Mouse (Mus musculus) forebrain, embryonic 13.5 days (tissue): Measurements from ENCODE around the gene Clec2i. TPM values are rescaled to one million over a fixed set of nuclear protein-coding genes. Genes with fewer than 3 reads are reported as not detected.
"Not testable (repeated sequence)": the region's sequence is repeated elsewhere in the genome, so short reads cannot be mapped to it uniquely, and the experiment has no call there.

Source experiments
- ATAC-seq: fragments of 200-750 bp; cut with Nextera tagmentation; 2 replicates; pipeline ENCODE4 v1.8.0; 2017
- H3K27ac ChIP-seq: fragments of 300-500 bp; sonication (generic); 2 replicates; pipeline ENCODE4 v1.5.1; 2015; ENCODE audit warnings: inconsistent platforms, mild to moderate bottlenecking, moderate library complexity
- H3K27me3 ChIP-seq: fragments of 300-500 bp; sonication (generic); 2 replicates; pipeline ENCODE4 v1.6.1; 2015; ENCODE audit warnings: mild to moderate bottlenecking, inconsistent platforms
- H3K36me3 ChIP-seq: fragments of 300-500 bp; sonication (generic); 2 replicates; pipeline ENCODE4 v1.6.1; 2015; ENCODE audit warnings: mild to moderate bottlenecking, inconsistent platforms; ENCODE audit not compliant: poor library complexity, severe bottlenecking
- H3K4me1 ChIP-seq: fragments of 300-500 bp; sonication (generic); 2 replicates; pipeline ENCODE4 v1.6.1; 2015; ENCODE audit warnings: inconsistent platforms
- H3K4me2 ChIP-seq: fragments of 300-500 bp; sonication (generic); 2 replicates; pipeline ENCODE4 v1.6.1; 2015; ENCODE audit warnings: inconsistent platforms, mild to moderate bottlenecking, moderate library complexity
- H3K4me3 ChIP-seq: fragments of 300-500 bp; sonication (generic); 2 replicates; pipeline ENCODE4 v1.5.1; 2015; ENCODE audit warnings: mild to moderate bottlenecking, inconsistent platforms
- H3K9ac ChIP-seq: fragments of 300-500 bp; sonication (generic); 2 replicates; pipeline ENCODE4 v1.6.1; 2015; ENCODE audit warnings: mild to moderate bottlenecking, inconsistent platforms
- H3K9me3 ChIP-seq: fragments of 300-500 bp; sonication (generic); replicated peaks from 2 replicates; pipeline ENCODE4 v1.6.1; 2016; ENCODE audit warnings: inconsistent platforms
- WGBS: fragments of 180-500 bp; shearing (Covaris S2); methylation state at CpG from one replicate; pipeline ENCODE4 v1.1.7; 2015; 5-methylcytosine and 5-hydroxymethylcytosine counted together
- polyA plus RNA-seq: library from polyadenylated mRNA; unstranded; fragments of >200 nt; fragmentation: Nextera tagmentation; extraction: Ambion mirVana; gene quantifications from 2 replicates; pipeline ENCODE4 v1.2.1, GENCODE M21; 2015

Clec2i gene
- polyA plus RNA-seq = not detected in 2 replicates

DNA sequence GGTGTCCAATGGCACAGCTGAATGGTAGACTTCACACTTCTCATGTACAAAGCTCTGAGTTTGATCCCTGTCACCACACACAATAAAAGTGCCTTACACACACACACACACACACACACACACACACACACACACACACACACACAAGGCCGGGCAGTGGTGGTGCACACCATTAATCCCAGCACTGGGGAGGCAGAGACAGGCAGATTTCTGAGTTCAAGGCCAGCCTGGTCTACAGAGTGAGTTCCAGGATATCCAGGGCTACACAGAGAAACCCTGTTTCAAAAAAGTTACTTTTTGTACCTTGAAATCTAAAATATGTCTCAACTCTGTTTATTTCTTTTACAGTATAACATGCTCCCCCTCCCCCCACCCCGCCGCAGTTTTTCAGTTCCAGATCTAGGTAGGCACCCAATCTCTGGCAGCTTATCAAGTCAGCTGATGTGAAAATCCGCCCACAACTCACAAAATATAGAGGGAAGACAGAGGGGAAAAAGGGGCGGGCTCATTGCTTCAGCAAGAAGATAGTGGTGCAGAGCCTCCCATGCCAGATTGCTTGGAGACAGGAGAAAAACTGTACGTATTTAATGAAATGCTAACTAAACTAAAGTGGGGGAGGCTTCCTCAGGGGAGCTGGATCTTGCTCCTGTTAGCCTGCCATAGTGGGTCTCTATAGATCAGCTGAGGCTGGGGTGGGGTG lies at the start of gene Clec2i:
Clec2i (plus strand) TSS at position 498 of the 700 bp plus-strand sequence.
- 90% methylated on average over 6 of the region's 6 CpGs for WGBS

DNA sequence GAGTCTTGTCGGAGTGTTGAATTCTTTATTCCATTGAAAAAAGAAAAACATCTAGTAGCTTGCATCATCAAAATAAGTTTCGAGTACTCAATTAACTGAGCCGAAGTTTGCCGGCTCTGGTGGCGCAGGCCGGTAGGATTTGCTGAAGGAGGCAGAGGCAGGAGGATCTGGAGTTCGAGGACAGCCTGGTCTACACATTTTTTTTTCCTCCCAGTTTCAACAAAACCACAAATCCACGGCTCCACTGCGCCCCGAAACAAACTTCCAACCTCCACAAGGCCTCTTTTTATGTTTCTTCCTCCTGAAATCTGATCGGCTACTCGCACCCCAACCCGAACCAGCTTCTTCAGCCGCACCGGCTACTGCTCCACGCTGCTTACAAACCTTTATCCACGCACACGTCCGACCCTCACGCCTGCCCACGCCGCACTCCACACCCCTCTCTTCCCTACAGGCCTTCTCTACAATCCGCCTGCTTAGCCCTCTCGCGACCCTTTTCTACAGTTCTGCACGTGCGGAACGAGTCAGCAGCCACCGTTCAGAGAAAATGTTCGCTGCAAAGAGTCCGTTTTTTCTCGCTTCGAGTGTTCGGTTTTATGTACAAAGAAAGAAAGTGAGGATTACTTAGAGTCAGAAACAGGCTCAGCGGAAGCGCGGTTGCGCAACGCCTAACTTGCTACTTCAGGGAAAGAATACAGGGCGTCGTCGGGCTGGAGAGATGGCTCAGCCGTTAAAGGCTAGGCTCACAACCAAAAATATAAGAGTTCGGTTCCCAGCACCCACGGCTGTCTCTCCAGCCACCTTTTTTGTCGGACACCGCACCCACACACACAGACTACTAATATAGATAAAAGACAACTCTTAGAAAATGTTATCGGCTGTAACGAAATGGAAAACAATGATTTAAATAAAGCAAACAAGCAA lies 48.8 kb upstream of the Clec2i start:
- H3K27ac ChIP-seq = peak overlapping the region; percentile 92
- ATAC-seq = peak; percentile 59
- no peaks in the 10 kb centered on the region for H3K27me3 ChIP-seq
- no peaks in the 10 kb centered on the region for H3K36me3 ChIP-seq
- H3K9me3 ChIP-seq = no peaks in the 10 kb centered on the region
- peak overlapping the region; percentile 81 for H3K9ac ChIP-seq
- H3K4me2 ChIP-seq = peak overlapping the region; percentile 65
- H3K4me1 ChIP-seq = peaks cover 23% of the 10 kb centered on the region
- WGBS = under 1% methylated on average over 49 of the region's 49 CpGs
- peak overlapping the region; percentile 79 for H3K4me3 ChIP-seq

More for the DNA sequence above, at the start of gene Clec2i:
- H3K4me2 ChIP-seq, H3K36me3 ChIP-seq, H3K4me1 ChIP-seq, H3K27me3 ChIP-seq, H3K9ac ChIP-seq, H3K9me3 ChIP-seq, ATAC-seq, H3K27ac ChIP-seq, H3K4me3 ChIP-seq: not testable (repeated sequence)

DNA sequence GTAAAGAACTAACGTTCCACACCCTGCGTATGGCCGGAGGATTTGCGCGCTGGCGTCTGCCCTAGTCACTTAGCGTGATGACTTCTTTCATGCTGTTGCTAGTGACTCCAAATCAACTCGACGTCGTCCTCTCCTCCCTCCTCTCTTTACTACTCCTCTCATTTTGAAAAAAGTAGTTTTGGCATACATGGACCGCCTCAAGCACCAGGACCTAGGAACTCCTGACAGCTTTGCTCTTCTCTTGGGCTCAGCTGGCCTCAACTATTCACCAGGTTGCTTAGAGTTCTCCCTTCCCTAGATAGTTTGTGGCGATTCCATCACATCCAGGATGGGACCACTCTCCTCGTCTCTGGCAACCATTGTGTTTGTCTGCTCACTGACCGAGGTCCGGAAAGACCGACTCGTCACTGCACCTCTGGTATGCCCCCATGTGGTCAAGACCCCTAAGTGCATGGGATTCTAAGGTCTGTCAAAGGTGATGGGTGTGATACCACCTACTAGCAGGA lies 48.1 kb upstream of the Clec2i start:
- peak overlapping the region; percentile 65 for H3K4me2 ChIP-seq
- peak overlapping the region; percentile 74 for H3K27ac ChIP-seq
- under 1% methylated on average over 17 of the region's 17 CpGs for WGBS
- peak overlapping the region; percentile 79 for H3K4me3 ChIP-seq
- no peaks in the 10 kb centered on the region for H3K27me3 ChIP-seq
- H3K9me3 ChIP-seq = no peaks in the 10 kb centered on the region
- peak; percentile 4 for ATAC-seq
- peaks cover 27% of the 10 kb centered on the region for H3K4me1 ChIP-seq
- H3K9ac ChIP-seq = peak overlapping the region; percentile 62
- H3K36me3 ChIP-seq = no peaks in the 10 kb centered on the region

DNA sequence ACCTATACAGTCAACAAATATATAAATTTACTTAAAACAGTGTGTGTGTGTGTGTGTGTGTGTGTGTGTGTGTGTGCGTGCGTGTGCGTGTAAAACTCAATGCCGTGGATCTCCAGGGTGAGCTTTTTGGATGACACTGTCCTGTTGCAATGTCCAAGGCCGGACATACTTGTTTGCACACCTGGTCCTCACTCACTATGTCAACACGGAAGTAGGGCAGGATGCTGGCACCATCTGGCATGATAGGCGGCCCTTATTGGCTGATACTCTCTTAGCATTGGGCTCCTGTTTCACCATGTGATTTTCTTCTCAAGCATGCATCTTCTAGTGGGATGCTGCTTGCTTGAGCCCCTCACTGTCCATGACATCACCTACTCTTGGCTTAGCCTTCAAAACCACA lies 47.5 kb upstream of the Clec2i start:
- H3K36me3 ChIP-seq = no peaks in the 10 kb centered on the region
- H3K27ac ChIP-seq = no peak overlapping the region
- no peak for ATAC-seq
- H3K9me3 ChIP-seq = no peaks in the 10 kb centered on the region
- H3K4me2 ChIP-seq = peak overlapping the region; percentile 65
- H3K27me3 ChIP-seq = no peaks in the 10 kb centered on the region
- peaks cover 31% of the 10 kb centered on the region for H3K4me1 ChIP-seq
- peak overlapping the region; percentile 79 for H3K4me3 ChIP-seq
- no peak overlapping the region for H3K9ac ChIP-seq
- 80% methylated on average over 7 of the region's 7 CpGs for WGBS

DNA sequence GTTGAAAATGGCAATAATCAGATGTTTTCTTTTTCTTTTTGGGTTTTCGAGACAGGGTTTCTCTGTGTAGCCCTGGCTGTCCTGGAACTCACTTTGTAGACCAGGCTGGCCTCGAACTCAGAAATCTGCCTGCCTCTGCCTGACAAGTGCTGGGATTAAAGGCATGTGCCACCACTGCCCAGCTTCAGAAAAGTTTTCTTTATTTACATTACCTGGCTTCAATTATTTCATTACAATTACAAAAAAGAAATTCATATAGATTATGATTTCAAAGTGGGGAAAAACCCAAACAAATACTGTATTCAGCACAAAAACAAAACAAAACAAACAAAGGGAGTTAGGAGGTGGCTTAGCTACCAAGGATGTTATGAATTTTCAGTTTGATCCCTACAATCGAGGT lies 46.7 kb upstream of the Clec2i start:
- not testable (repeated sequence) for H3K27me3 ChIP-seq, H3K4me3 ChIP-seq, H3K9ac ChIP-seq, ATAC-seq, H3K36me3 ChIP-seq, H3K4me2 ChIP-seq, H3K9me3 ChIP-seq, H3K27ac ChIP-seq
- peaks cover 31% of the 10 kb centered on the region for H3K4me1 ChIP-seq
- 82% methylated on average over 3 of the region's 3 CpGs for WGBS

DNA sequence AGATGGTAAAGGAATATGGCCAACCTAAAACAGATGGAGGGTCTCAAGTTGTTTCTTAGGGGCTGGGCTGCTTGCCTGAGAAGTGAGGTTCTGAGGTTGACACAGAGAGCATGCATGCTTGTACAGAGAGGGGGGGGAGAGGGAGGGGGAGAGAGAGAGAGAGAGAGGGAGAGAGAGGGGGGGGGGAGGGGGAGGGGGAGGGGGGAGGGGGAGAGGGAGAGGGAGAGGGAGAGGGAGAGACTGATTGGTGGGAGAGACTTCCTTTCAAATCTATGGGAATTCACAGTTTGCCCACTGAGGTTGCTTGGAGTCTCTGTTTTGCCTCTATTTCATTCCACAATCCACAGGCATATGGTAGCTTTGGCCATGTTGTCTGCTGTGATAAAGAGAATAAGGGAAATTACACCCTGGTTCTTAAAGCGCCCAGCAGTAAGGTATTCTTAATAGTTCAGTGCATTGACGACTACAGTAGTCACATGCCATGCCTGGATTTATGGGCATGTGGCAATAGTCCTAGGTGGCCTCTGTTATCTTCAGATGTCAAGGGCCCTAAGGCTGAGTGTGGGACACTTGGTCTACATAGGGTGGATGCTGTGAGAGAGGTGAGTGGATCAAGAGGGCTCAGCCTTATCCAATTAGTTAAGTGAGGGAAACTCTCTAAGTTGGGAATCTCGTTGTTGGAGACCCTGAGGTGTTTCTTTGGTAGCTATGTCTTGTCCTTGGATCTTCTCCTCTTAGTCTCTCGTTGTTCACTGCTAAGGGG lies 45.9 kb upstream of the Clec2i start:
- peak overlapping the region; percentile 74 for H3K4me2 ChIP-seq
- H3K27ac ChIP-seq = no peak overlapping the region
- peaks cover 31% of the 10 kb centered on the region for H3K4me1 ChIP-seq
- H3K4me3 ChIP-seq = peak overlapping the region; percentile 75
- no peak for ATAC-seq
- H3K9me3 ChIP-seq = no peaks in the 10 kb centered on the region
- H3K27me3 ChIP-seq = no peaks in the 10 kb centered on the region
- H3K36me3 ChIP-seq = no peaks in the 10 kb centered on the region
- 38% methylated on average over 4 of the region's 4 CpGs for WGBS
- H3K9ac ChIP-seq = peak overlapping the region; percentile 78; the same call in 1 of the 2 replicates

DNA sequence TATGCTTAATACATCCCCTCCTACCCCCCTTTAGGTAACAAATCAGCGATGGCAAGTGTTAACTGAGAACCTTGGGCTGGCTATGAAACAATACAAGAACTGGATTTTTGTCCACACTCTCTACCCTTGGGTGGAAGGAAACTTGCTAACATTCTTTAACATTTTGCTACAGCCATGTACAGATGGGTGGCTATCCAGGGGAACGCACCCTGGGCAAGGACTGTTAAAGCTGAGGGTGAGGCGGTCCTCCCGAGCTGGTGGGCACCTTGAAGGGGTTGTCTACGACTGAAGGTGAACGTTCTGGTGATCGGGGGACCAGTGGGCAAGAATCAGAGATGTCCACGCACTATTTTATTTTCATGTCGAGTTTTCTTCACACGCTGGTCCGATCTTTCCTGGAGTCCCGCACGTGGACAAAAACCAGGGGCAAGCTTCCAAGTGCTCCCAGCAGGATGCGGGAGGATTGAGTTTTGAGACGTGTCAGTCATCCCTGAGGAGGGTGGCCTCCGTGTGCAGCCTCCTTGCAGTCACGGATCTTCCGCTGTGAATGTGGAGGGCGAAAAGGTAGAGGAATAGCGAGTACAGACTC lies 44.9 kb upstream of the Clec2i start:
- Histone ChIP-seq H3K9ac (peak overlapping the region; percentile 78), H3K36me3 (no peaks in the 10 kb centered on the region), H3K4me3 (peak overlapping the region; percentile 75), H3K27ac (peak overlapping the region; percentile 91), H3K27me3 (no peaks in the 10 kb centered on the region), H3K4me2 (peak overlapping the region; percentile 74), H3K4me1 (peaks cover 25% of the 10 kb centered on the region), H3K9me3 (no peaks in the 10 kb centered on the region)
- no peak for ATAC-seq
- WGBS = under 1% methylated on average over 20 of the region's 20 CpGs

DNA sequence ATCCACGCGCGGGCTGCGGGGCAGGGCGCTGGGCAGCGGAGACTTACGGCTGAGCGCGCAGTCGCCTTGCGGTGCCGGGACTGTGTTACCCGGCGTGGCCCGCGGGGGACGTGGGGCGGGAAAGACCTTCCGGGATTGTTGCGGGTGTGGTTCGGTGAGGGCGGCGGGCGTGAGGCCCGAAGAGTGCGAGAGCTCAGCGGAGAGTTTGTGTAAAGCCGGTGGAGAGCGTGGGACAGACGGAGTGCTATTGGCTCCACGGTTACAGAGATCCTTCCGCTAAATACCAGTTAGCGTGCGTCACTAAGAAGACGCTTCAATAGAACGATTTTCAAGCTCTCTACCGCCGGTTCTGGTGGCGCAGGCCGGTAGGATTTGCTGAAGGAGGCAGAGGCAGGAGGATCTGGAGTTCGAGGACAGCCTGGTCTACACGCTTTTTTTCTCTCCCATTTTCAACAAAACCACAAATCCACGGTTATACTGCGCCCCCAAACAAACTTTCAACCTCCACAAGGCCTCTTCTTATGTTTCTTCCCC lies 44.4 kb upstream of the Clec2i start:
- Histone ChIP-seq H3K4me2 (peak overlapping the region; percentile 74), H3K36me3 (no peaks in the 10 kb centered on the region), H3K27ac (peak overlapping the region; percentile 91), H3K4me3 (peak overlapping the region; percentile 75), H3K4me1 (peaks cover 24% of the 10 kb centered on the region), H3K27me3 (no peaks in the 10 kb centered on the region), H3K9me3 (no peaks in the 10 kb centered on the region), H3K9ac (peak overlapping the region; percentile 78)
- ATAC-seq = peak; percentile 82
- under 1% methylated on average over 44 of the region's 44 CpGs for WGBS

DNA sequence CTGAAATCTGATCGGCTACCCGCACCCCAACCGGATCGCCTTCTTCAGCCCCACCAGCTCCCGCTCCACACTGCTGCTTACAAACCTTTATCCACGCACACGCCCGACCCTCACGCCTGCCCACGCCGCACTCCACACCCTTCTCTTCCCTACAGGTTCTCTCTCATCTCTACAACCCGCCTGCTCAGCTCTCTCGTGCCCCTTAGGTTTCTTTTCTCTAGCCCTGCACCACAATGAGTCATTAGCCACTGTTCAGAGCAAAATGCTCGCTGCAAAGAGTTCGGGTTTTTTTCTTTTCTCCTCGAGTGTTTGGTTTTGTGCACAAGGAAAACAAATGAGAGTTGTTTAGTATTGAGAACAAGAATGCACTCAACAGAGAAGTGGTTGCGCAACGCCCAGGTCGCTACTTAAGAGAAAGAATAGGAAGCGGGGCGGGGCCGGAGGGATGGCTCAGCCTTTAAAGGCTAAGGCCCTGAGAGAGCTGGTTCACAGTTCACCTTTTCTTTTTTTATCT lies 43.9 kb upstream of the Clec2i start:
- no peaks in the 10 kb centered on the region for H3K27me3 ChIP-seq
- no peaks in the 10 kb centered on the region for H3K36me3 ChIP-seq
- peak overlapping the region; percentile 74 for H3K4me2 ChIP-seq
- WGBS = under 1% methylated on average over 22 of the region's 22 CpGs
- peak overlapping the region; percentile 78 for H3K9ac ChIP-seq
- H3K27ac ChIP-seq = peak overlapping the region; percentile 91
- H3K9me3 ChIP-seq = no peaks in the 10 kb centered on the region
- H3K4me3 ChIP-seq = peak overlapping the region; percentile 75
- H3K4me1 ChIP-seq = peaks cover 24% of the 10 kb centered on the region
- ATAC-seq = peak; percentile 53

DNA sequence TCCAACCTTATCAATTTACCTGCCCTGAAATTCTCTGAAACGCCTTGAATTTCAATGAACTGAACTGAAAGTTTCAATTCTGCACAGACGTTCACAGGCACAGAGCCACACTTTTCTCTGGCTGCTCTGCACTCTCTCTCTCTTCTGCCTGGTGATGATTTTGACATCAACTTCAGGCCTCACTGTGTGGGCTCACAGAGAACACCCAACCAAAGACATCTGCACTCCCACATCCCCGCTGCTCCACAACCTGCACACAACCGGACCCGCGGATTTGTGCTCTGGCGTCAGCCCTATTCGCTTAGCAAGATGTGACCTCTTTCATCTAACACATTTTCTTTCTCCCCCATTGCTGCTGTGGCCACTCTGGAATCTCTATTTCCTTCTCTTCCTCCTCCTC lies 43.3 kb upstream of the Clec2i start:
- peak overlapping the region; percentile 74 for H3K4me2 ChIP-seq
- H3K36me3 ChIP-seq = no peaks in the 10 kb centered on the region
- WGBS = 33% methylated on average over 8 of the region's 8 CpGs
- no peaks in the 10 kb centered on the region for H3K9me3 ChIP-seq
- no peak overlapping the region for H3K27ac ChIP-seq
- H3K27me3 ChIP-seq = no peaks in the 10 kb centered on the region
- H3K4me3 ChIP-seq = peak overlapping the region; percentile 75
- H3K9ac ChIP-seq = peak overlapping the region; percentile 78
- H3K4me1 ChIP-seq = peaks cover 24% of the 10 kb centered on the region
- no peak for ATAC-seq

DNA sequence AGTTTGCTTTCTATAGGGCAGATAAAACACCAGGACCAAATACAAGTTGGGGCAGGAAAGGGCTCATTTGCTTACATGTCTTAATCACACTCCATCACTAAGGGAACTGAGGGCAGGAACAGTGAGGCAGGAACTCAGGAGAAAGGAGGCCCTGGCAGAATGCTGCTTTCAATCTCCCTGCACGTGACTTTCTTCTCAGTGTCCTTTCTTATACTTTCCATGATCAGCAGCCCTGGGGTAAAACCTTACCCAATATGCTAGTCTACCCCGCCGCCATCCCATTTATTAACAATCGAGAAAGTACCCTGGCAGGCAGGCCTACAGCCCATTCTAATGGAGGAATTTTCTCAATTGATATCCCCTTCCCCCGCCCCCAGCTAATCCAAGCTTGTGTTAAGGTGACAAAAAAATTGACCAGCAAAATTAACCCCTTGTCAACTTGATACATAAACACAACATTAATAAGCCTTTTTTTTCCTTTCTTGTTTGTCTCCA lies 42.8 kb upstream of the Clec2i start:
- WGBS = 56% methylated on average over 5 of the region's 5 CpGs
- Histone ChIP-seq H3K27ac (no peak overlapping the region), H3K4me1 (peaks cover 22% of the 10 kb centered on the region), H3K27me3 (no peaks in the 10 kb centered on the region), H3K4me3 (no peak overlapping the region), H3K4me2 (peak overlapping the region; percentile 74), H3K36me3 (no peaks in the 10 kb centered on the region), H3K9me3 (no peaks in the 10 kb centered on the region), H3K9ac (0 out of 2 replicates have a peak overlapping the region, but pooled peaks have one; percentile 78)
- no peak for ATAC-seq
